ENCODE assay signal across 8 mouse cellular contexts in genomic region chr11:116237742-116238395, GRCm38 (mm10). TPM values are rescaled to one million over a fixed set of nuclear protein-coding genes. Genes with fewer than 3 reads are reported as not detected.
A peak's percentile ranks its signal among the peaks of the same experiment; 100 is the strongest.
DNase-seq lines count a peak whose midpoint lies in the region; ATAC-seq and TF ChIP-seq lines count a peak whose summit lies in the region.

Evpl (minus strand) TSS chr11:116238077.

- peak within 1 kb of the TSS; percentile 50 for H3K4me2 ChIP-seq in embryonic facial prominence, embryonic 13.5 days
- H3K4me2 ChIP-seq in hindbrain, embryonic 16.5 days (ENCODE audit: low read length), result 0 out of 2 replicates have a peak within 1 kb of the TSS, but pooled peaks have one; percentile 17

- H3K36me3 ChIP-seq in embryonic facial prominence, embryonic 13.5 days, result no peaks in the 10 kb centered on the region
- no peaks in the 10 kb centered on the region for H3K36me3 ChIP-seq in hindbrain, embryonic 16.5 days (ENCODE audit: control insufficient read depth, insufficient read depth, low read length)
- no peaks in the 10 kb centered on the region for H3K36me3 ChIP-seq in liver, adult 2 months (ENCODE audit: control insufficient read depth, insufficient read depth, low read length)

- no peak for TF ChIP-seq CTCF in liver, adult 2 months (IDR thresholded peaks at IDR 0.05; ENCODE audit: low read depth, low read length)

- TF ChIP-seq POLR2A in liver, adult 2 months (IDR thresholded peaks at IDR 0.05; ENCODE audit: extremely low read depth, insufficient read depth, low read length), result no peak

- H3K79me2 ChIP-seq in liver, adult 2 months (ENCODE audit: control insufficient read depth, insufficient read depth, low read length), result no peaks in the 10 kb centered on the region

- ATAC-seq in embryonic facial prominence, embryonic 13.5 days (ENCODE audit: insufficient number of reproducible peaks, insufficient read depth, low FRiP score, low TSS enrichment, low read depth), result peak; percentile 73
- no peak; the same call in 1 of the 2 replicates for ATAC-seq in hindbrain, embryonic 16.5 days

- peaks cover 32% of the 10 kb centered on the region for H3K27me3 ChIP-seq in embryonic facial prominence, embryonic 13.5 days
- peaks cover 15% of the 10 kb centered on the region for H3K27me3 ChIP-seq in hindbrain, embryonic 16.5 days (replicated peaks; ENCODE audit: control insufficient read depth, insufficient read depth, low read length)
- H3K27me3 ChIP-seq in liver, adult 2 months (ENCODE audit: control insufficient read depth, insufficient read depth, low read length), result 0 out of 2 replicates have a peak, but pooled peaks cover 3% of the 10 kb centered on the region

- H3K4me1 ChIP-seq in embryonic facial prominence, embryonic 13.5 days, result peaks cover 15% of the 10 kb centered on the region
- H3K4me1 ChIP-seq in hindbrain, embryonic 16.5 days (ENCODE audit: control insufficient read depth, insufficient read depth, low read depth, low read length), result no peaks in the 10 kb centered on the region
- no peaks in the 10 kb centered on the region for H3K4me1 ChIP-seq in liver, adult 2 months (ENCODE audit: control insufficient read depth, insufficient read depth, low read length)

- no peaks in the 10 kb centered on the region for H3K9me3 ChIP-seq in embryonic facial prominence, embryonic 13.5 days
- no peaks in the 10 kb centered on the region for H3K9me3 ChIP-seq in hindbrain, embryonic 16.5 days (ENCODE audit: control insufficient read depth, low read length)

- H3K9ac ChIP-seq in embryonic facial prominence, embryonic 13.5 days, result peak within 1 kb of the TSS; percentile 57; the same call in 1 of the 2 replicates
- H3K9ac ChIP-seq in hindbrain, embryonic 16.5 days (ENCODE audit: low read depth, low read length), result peak within 1 kb of the TSS; percentile 27; the same call in 1 of the 2 replicates
- H3K9ac ChIP-seq in liver, adult 2 months (ENCODE audit: low read depth, low read length), result peak within 1 kb of the TSS; percentile 44

- peak within 1 kb of the TSS; percentile 39 for H3K4me3 ChIP-seq in embryonic facial prominence, embryonic 13.5 days
- no peak within 1 kb of the TSS for H3K4me3 ChIP-seq in hindbrain, embryonic 16.5 days (ENCODE audit: low read length)
- peak within 1 kb of the TSS; percentile 23; the same call in 1 of the 2 replicates for H3K4me3 ChIP-seq in liver, adult 2 months (ENCODE audit: insufficient read depth, low read depth, low read length)

- WGBS in embryonic facial prominence, embryonic 13.5 days, result 12% methylated on average over 30 of the region's 31 CpGs
- WGBS in hindbrain, embryonic 16.5 days, result 14% methylated on average over 22 of the region's 31 CpGs
- WGBS in liver, adult 2 months, result 14% methylated on average over 29 of the region's 31 CpGs

- 0 out of 2 replicates have a peak within 1 kb of the TSS, but pooled peaks have one; percentile 44 for H3K27ac ChIP-seq in embryonic facial prominence, embryonic 13.5 days
- no peak within 1 kb of the TSS for H3K27ac ChIP-seq in hindbrain, embryonic 16.5 days (ENCODE audit: low read depth, low read length)
- no peak within 1 kb of the TSS for H3K27ac ChIP-seq in liver, adult 2 months (replicated peaks; ENCODE audit: insufficient read depth, low read depth, low read length)

- DNase-seq in adrenal gland, adult 2 months, result peak; percentile 64
- no peak for DNase-seq in adrenal gland, adult 8-10 months
- peak; percentile 75 for DNase-seq in liver, adult 2 months (ENCODE audit: extremely low read depth, low read depth, low spot score)
- DNase-seq in ovary, postnatal 14 days (ENCODE audit: low spot score), result peak; percentile 68
- DNase-seq in cerebellum, adult 9-10 months, result no peak
- no peak for DNase-seq in cerebellum, adult 9-11 months

RNA-seq across cellular contexts. Expression of gene Evpl, which starts in this region (rescaled TPM):
- total RNA-seq in adrenal gland, adult 2 months (2021), result 1 to 10 TPM in 1 of 2 experiments, under 1 TPM in 1; 0.43 to 1.8 TPM
- polyA plus RNA-seq in adrenal gland, adult 2 months (2012; rRNA removed), result 0.49 and 0.57 TPM in 2 replicates
- total RNA-seq in adrenal gland, adult 8-10 months (2022), result 1 to 10 TPM; 1.0 to 2.4 (median 2.1) TPM
- 4.8 and 5.1 TPM in 2 replicates for polyA plus RNA-seq in embryonic facial prominence, embryonic 13.5 days (2015; fragmentation: Nextera tagmentation; extraction: Ambion mirVana)
- polyA plus RNA-seq in hindbrain, embryonic 16.5 days (2015; fragmentation: Nextera tagmentation; extraction: Ambion mirVana), result 1.1 and 1.2 TPM in 2 replicates
- 0.07 and 0.18 TPM in 2 replicates for total RNA-seq in liver, adult 2 months (2014; rRNA removed)
- polyA plus RNA-seq in liver, adult 2 months (2012; rRNA removed), result 0.12 and 0.16 TPM in 2 replicates

Comparison
In these comparisons a context has a peak if more than half of its experiments do, and no peak if none do; other contexts are left out.
1. DNase-seq: peak in adrenal gland, adult 2 months (single experiment) and ovary, postnatal 14 days (single experiment); none in adrenal gland, adult 8-10 months (single experiment), cerebellum, adult 9-10 months (single experiment) and cerebellum, adult 9-11 months (single experiment).
2. Peak in DNase-seq, H3K4me3 ChIP-seq and H3K9ac ChIP-seq in liver, adult 2 months; RNA of the gene not detected or under 1 TPM.
3. Peak in every context shown above with its lines, with median percentiles within 50 percentile points of each other: H3K9ac ChIP-seq.